Mouse (Mus musculus): ENCODE results near the gene Plcb4. TPM values are rescaled to one million over a fixed set of nuclear protein-coding genes. Genes with fewer than 3 reads are reported as not detected.
A peak's percentile ranks its signal among the peaks of the same experiment; 100 is the strongest.

Plcb4 gene
- polyA plus RNA-seq, 1 experiment from 2014 or later: 25.3 TPM

- Histone ChIP-seq H3K9ac (ENCODE audit: low read length) (no peak overlapping the region), H3K27ac (ENCODE audit: low read length) (no peak overlapping the region), H3K36me3 (ENCODE audit: control insufficient read depth, insufficient read depth, low read length) (no peaks in the 10 kb centered on the region), H3K27me3 (ENCODE audit: control insufficient read depth, insufficient read depth, low read length) (no peaks in the 10 kb centered on the region), H3K9me3 (replicated peaks; ENCODE audit: control insufficient read depth, low read length) (no peaks in the 10 kb centered on the region), H3K4me3 (replicated peaks; ENCODE audit: low read length) (no peak overlapping the region), H3K4me2 (ENCODE audit: low read depth, low read length) (no peak overlapping the region), H3K4me1 (ENCODE audit: control insufficient read depth, insufficient read depth, low read length) (no peaks in the 10 kb centered on the region)
- WGBS: 46% methylated on average over 10 of the region's 10 CpGs
- ATAC-seq (ENCODE audit: insufficient read depth, low FRiP score): no peak
Measured at GRCm38 (mm10) chr2:135773194-135773972, 114.6 kb downstream of the Plcb4 start.

GRCm38 (mm10) chr2:135775026-135775425 lies 116.2 kb downstream of the Plcb4 start:
- H3K4me3 ChIP-seq (replicated peaks; ENCODE audit: low read length): no peak overlapping the region
- H3K4me1 ChIP-seq (ENCODE audit: control insufficient read depth, insufficient read depth, low read length): no peaks in the 10 kb centered on the region
- H3K27ac ChIP-seq (ENCODE audit: low read length): no peak overlapping the region
- WGBS: 69% methylated on average over 4 of the region's 4 CpGs
- H3K9me3 ChIP-seq (replicated peaks; ENCODE audit: control insufficient read depth, low read length): no peaks in the 10 kb centered on the region
- no peaks in the 10 kb centered on the region for H3K36me3 ChIP-seq (ENCODE audit: control insufficient read depth, insufficient read depth, low read length)
- no peaks in the 10 kb centered on the region for H3K27me3 ChIP-seq (ENCODE audit: control insufficient read depth, insufficient read depth, low read length)
- no peak for ATAC-seq (ENCODE audit: insufficient read depth, low FRiP score)
- no peak overlapping the region for H3K9ac ChIP-seq (ENCODE audit: low read length)
- no peak overlapping the region for H3K4me2 ChIP-seq (ENCODE audit: low read depth, low read length)

- no peak overlapping the region for H3K27ac ChIP-seq (ENCODE audit: low read length)
- no peak overlapping the region for H3K4me3 ChIP-seq (replicated peaks; ENCODE audit: low read length)
- no peaks in the 10 kb centered on the region for H3K27me3 ChIP-seq (ENCODE audit: control insufficient read depth, insufficient read depth, low read length)
- H3K4me1 ChIP-seq (ENCODE audit: control insufficient read depth, insufficient read depth, low read length): no peaks in the 10 kb centered on the region
- H3K4me2 ChIP-seq (ENCODE audit: low read depth, low read length): no peak overlapping the region
- H3K36me3 ChIP-seq (ENCODE audit: control insufficient read depth, insufficient read depth, low read length): no peaks in the 10 kb centered on the region
- 87% methylated on average over 4 of the region's 4 CpGs for WGBS
- H3K9me3 ChIP-seq (replicated peaks; ENCODE audit: control insufficient read depth, low read length): no peaks in the 10 kb centered on the region
- H3K9ac ChIP-seq (ENCODE audit: low read length): no peak overlapping the region
- ATAC-seq (ENCODE audit: insufficient read depth, low FRiP score): no peak
Measured at GRCm38 (mm10) chr2:135776131-135776775, 117.4 kb downstream of the Plcb4 start.

GRCm38 (mm10) chr2:135781391-135781790 lies 122.6 kb downstream of the Plcb4 start:
- no peak for ATAC-seq (ENCODE audit: insufficient read depth, low FRiP score)
- Histone ChIP-seq H3K4me1 (ENCODE audit: control insufficient read depth, insufficient read depth, low read length) (no peaks in the 10 kb centered on the region), H3K4me2 (ENCODE audit: low read depth, low read length) (no peak overlapping the region), H3K4me3 (replicated peaks; ENCODE audit: low read length) (no peak overlapping the region), H3K27me3 (ENCODE audit: control insufficient read depth, insufficient read depth, low read length) (no peaks in the 10 kb centered on the region), H3K36me3 (ENCODE audit: control insufficient read depth, insufficient read depth, low read length) (no peaks in the 10 kb centered on the region), H3K9me3 (replicated peaks; ENCODE audit: control insufficient read depth, low read length) (no peaks in the 10 kb centered on the region), H3K9ac (ENCODE audit: low read length) (no peak overlapping the region), H3K27ac (ENCODE audit: low read length) (no peak overlapping the region; the same call in 1 of the 2 replicates)
- 74% methylated on average over 6 of the region's 6 CpGs for WGBS

GRCm38 (mm10) chr2:135787415-135787814 lies 128.6 kb downstream of the Plcb4 start:
- no peak overlapping the region for H3K4me3 ChIP-seq (replicated peaks; ENCODE audit: low read length)
- H3K9me3 ChIP-seq (replicated peaks; ENCODE audit: control insufficient read depth, low read length): no peaks in the 10 kb centered on the region
- 95% methylated on average over 6 of the region's 6 CpGs for WGBS
- H3K36me3 ChIP-seq (ENCODE audit: control insufficient read depth, insufficient read depth, low read length): no peaks in the 10 kb centered on the region
- no peak for ATAC-seq (ENCODE audit: insufficient read depth, low FRiP score)
- no peak overlapping the region for H3K4me2 ChIP-seq (ENCODE audit: low read depth, low read length)
- no peak overlapping the region for H3K9ac ChIP-seq (ENCODE audit: low read length)
- H3K27ac ChIP-seq (ENCODE audit: low read length): no peak overlapping the region
- H3K27me3 ChIP-seq (ENCODE audit: control insufficient read depth, insufficient read depth, low read length): no peaks in the 10 kb centered on the region
- no peaks in the 10 kb centered on the region for H3K4me1 ChIP-seq (ENCODE audit: control insufficient read depth, insufficient read depth, low read length)

- Histone ChIP-seq H3K36me3 (ENCODE audit: control insufficient read depth, insufficient read depth, low read length) (no peaks in the 10 kb centered on the region), H3K27me3 (ENCODE audit: control insufficient read depth, insufficient read depth, low read length) (no peaks in the 10 kb centered on the region), H3K4me3 (replicated peaks; ENCODE audit: low read length) (no peak overlapping the region), H3K4me2 (ENCODE audit: low read depth, low read length) (no peak overlapping the region), H3K9me3 (replicated peaks; ENCODE audit: control insufficient read depth, low read length) (no peaks in the 10 kb centered on the region), H3K9ac (ENCODE audit: low read length) (no peak overlapping the region), H3K4me1 (ENCODE audit: control insufficient read depth, insufficient read depth, low read length) (no peaks in the 10 kb centered on the region; the same call in 1 of the 2 replicates), H3K27ac (ENCODE audit: low read length) (no peak overlapping the region)
- no peak for ATAC-seq (ENCODE audit: insufficient read depth, low FRiP score)
- WGBS: 84% methylated on average over 4 of the region's 4 CpGs
Measured at GRCm38 (mm10) chr2:135792907-135793306, 134.1 kb downstream of the Plcb4 start.

- Histone ChIP-seq H3K27me3 (ENCODE audit: control insufficient read depth, insufficient read depth, low read length) (no peaks in the 10 kb centered on the region), H3K4me1 (ENCODE audit: control insufficient read depth, insufficient read depth, low read length) (no peaks in the 10 kb centered on the region; the same call in 1 of the 2 replicates), H3K4me2 (ENCODE audit: low read depth, low read length) (no peak overlapping the region), H3K9me3 (replicated peaks; ENCODE audit: control insufficient read depth, low read length) (no peaks in the 10 kb centered on the region), H3K27ac (ENCODE audit: low read length) (no peak overlapping the region), H3K4me3 (replicated peaks; ENCODE audit: low read length) (no peak overlapping the region), H3K36me3 (ENCODE audit: control insufficient read depth, insufficient read depth, low read length) (no peaks in the 10 kb centered on the region), H3K9ac (ENCODE audit: low read length) (no peak overlapping the region)
- WGBS: 78% methylated on average over 5 of the region's 5 CpGs
- ATAC-seq (ENCODE audit: insufficient read depth, low FRiP score): no peak
Measured at GRCm38 (mm10) chr2:135796684-135797083, 137.9 kb downstream of the Plcb4 start.

GRCm38 (mm10) chr2:135797677-135798546 lies 139.1 kb downstream of the Plcb4 start:
- no peak overlapping the region for H3K4me3 ChIP-seq (replicated peaks; ENCODE audit: low read length)
- no peaks in the 10 kb centered on the region for H3K9me3 ChIP-seq (replicated peaks; ENCODE audit: control insufficient read depth, low read length)
- no peaks in the 10 kb centered on the region; the same call in 1 of the 2 replicates for H3K4me1 ChIP-seq (ENCODE audit: control insufficient read depth, insufficient read depth, low read length)
- 43% methylated on average over 5 of the region's 5 CpGs for WGBS
- H3K36me3 ChIP-seq (ENCODE audit: control insufficient read depth, insufficient read depth, low read length): no peaks in the 10 kb centered on the region
- H3K4me2 ChIP-seq (ENCODE audit: low read depth, low read length): no peak overlapping the region
- H3K27ac ChIP-seq (ENCODE audit: low read length): 0 out of 2 replicates have a peak overlapping the region, but pooled peaks have one; percentile 9
- H3K27me3 ChIP-seq (ENCODE audit: control insufficient read depth, insufficient read depth, low read length): no peaks in the 10 kb centered on the region
- ATAC-seq (ENCODE audit: insufficient read depth, low FRiP score): no peak
- H3K9ac ChIP-seq (ENCODE audit: low read length): no peak overlapping the region

Measured in stomach, embryonic 16.5 days (tissue).